Mouse (Mus musculus) CD4-positive, CD25-positive, alpha-beta regulatory T cell, adult 9 weeks (primary cell): ENCODE data around the gene Mtrf1l. TPM values are rescaled to one million over a fixed set of nuclear protein-coding genes. Genes with fewer than 3 reads are reported as not detected.

ENCODE experiments used
- polyA plus RNA-seq: library from polyadenylated mRNA; unstranded; fragments of 100-300 nt; shearing (Covaris generic); gene quantifications from one replicate; pipeline ENCODE4 v1.2.1, GENCODE M21; 2017

Gene Mtrf1l
- polyA plus RNA-seq, result 4.9 TPM

GRCm38 (mm10) chr10:5823740-5824491, at the start of gene Mtrf1l:
Gene Mtrf1l, minus strand, starts transcription at chr10:5823910.

GRCm38 (mm10) chr10:5805243-5805730, 18.4 kb downstream of the Mtrf1l start, which contains the start of gene Fbxo5:
Gene Fbxo5, minus strand, starts transcription at chr10:5805600.

Other genes starting within 250 kb of the Mtrf1l start
- not detected for gene Myct1, start 230.1 kb downstream of the Mtrf1l start, polyA plus RNA-seq
- not detected for gene Vip, start 184.7 kb downstream of the Mtrf1l start, polyA plus RNA-seq
- 17.7 TPM for gene Fbxo5, start 18.3 kb downstream of the Mtrf1l start, polyA plus RNA-seq
- gene Rgs17, start 98.5 kb upstream of the Mtrf1l start, polyA plus RNA-seq, result not detected